Mouse (Mus musculus) cerebellum, adult 18-20 months (tissue): ENCODE measurements around the gene Hp1bp3.

ENCODE experiments used
- DNase-seq, 2 experiments: peaks; one replicate each; pipeline ENCODE4 v3.0.0; 2021

Gene Hp1bp3

GRCm38 (mm10) chr4:138216200-138216890 is at the start of gene Hp1bp3:
Gene Hp1bp3 (plus strand): TSS chr4:138216296.
- DNase-seq = peak; percentile 70 to 87

DNA sequence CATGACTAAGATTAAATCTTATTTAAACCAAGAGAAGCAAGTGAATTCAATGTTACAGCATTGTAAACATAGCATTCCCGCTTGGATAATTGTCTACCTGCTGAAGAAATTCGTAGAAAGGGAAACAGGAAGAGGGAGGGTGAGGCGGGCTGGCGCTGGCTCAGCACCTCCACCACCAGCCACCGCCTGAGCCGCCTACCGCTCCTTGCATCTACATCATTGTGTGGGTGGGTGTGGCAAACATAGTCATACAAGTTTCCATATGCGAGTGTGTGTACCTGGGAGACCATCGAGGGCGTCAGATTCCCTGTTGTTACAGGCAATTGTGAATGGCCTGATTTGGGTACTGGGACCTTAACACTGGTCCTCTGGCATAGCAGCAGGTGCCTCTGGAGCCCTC is 49.6 kb upstream of the Hp1bp3 start:
- DNase-seq = no peak

DNA sequence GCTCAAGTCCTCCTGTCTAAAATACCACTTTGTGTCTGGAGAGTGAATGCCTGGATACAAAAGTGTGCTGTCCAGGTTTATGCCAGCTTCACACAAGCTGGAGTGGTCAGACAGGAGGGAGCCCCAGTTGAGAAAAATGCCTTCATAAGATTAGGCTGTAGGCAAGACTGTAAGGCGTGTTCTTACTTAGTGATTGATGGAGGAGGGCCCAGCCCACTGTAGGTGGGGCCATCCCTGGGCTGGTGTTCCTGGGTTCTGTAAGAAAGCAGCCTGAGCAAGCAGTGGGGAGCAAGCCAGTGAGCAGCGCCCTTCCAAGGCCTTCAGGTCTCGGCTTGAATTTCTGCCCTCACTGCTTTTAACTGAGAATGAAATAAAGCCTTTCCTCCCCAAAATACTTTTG is 47.9 kb upstream of the Hp1bp3 start:
- DNase-seq = no peak

GRCm38 (mm10) chr4:138169420-138169819 is 46.7 kb upstream of the Hp1bp3 start:
- DNase-seq = no peak

GRCm38 (mm10) chr4:138172686-138173085 is 43.4 kb upstream of the Hp1bp3 start:
- no peak for DNase-seq

DNA sequence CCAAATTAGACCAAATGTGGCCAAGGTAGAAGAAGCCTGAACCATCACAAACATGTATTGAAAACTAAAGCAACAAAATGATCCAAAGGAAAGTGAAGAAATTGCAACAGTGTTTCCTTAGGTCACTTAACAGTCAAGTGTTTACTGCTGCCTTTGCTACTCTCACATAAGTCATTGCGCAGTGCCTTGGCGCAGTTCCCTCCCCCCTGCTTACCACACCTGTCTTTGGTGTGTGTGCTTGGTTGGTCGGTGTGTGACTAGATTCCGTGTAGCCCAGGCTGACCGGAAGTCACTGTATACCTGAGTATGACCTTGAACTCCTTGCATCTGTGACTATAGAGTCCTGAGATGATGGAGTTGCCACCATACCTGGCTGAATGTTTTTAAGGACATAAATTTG is 36.7 kb upstream of the Hp1bp3 start:
- DNase-seq = no peak

- DNase-seq = peak; percentile 26 to 45
These were observed 35.4 kb upstream of the Hp1bp3 start for GRCm38 (mm10) chr4:138180719-138181118.

- no peak for DNase-seq
These were observed 32.0 kb upstream of the Hp1bp3 start for GRCm38 (mm10) chr4:138184056-138184455.

GRCm38 (mm10) chr4:138184573-138184981 is 31.5 kb upstream of the Hp1bp3 start:
- DNase-seq = no peak

- DNase-seq = no peak
These were observed 30.1 kb upstream of the Hp1bp3 start for GRCm38 (mm10) chr4:138185961-138186360.

- DNase-seq = no peak
These were observed 28.1 kb upstream of the Hp1bp3 start for GRCm38 (mm10) chr4:138187995-138188394.

GRCm38 (mm10) chr4:138192561-138192960 is 23.5 kb upstream of the Hp1bp3 start:
- no peak for DNase-seq

DNA sequence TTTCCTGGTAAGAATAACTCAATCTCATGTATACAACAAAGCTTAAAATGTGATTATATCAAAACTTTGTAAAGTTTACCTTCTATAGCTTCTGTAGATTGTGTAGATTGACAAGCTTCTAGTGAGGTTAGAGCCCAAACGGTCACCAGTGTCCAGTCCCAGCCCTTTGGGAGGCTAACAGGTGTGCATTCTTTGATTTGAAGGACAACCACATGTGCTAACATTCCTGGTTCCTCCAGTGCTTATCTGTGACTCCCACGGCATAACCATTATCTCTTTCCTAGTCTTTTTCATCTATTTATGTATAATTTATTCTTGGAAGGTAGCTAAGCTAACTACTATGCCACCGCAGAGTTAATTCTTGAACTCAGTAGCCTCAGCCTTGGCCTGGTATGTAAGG is 15.3 kb upstream of the Hp1bp3 start:
- DNase-seq = no peak

DNA sequence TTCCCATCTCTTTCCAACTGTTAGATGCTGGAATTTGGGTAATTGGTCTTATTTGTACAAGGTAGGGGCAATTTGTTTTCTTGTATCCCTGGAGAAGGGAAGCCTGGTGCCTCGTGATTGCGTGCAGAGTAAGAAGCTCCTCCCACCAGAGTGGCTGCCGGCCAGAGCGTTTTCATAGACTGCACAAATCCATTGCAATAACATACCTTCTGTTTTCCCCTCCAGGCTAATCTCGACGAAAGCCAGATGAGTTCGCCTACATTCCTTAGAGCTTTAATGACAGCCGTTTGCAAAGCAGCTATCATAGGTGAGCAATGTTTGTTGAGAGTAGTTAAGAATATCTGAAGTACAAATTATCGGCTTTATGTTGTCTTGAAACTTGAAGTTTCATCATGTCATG is 14.4 kb upstream of the Hp1bp3 start:
- no peak for DNase-seq

- no peak for DNase-seq
These were observed 6.0 kb upstream of the Hp1bp3 start for GRCm38 (mm10) chr4:138210116-138210515.

- DNase-seq = no peak
These were observed 2.2 kb upstream of the Hp1bp3 start for GRCm38 (mm10) chr4:138213861-138214260.

DNA sequence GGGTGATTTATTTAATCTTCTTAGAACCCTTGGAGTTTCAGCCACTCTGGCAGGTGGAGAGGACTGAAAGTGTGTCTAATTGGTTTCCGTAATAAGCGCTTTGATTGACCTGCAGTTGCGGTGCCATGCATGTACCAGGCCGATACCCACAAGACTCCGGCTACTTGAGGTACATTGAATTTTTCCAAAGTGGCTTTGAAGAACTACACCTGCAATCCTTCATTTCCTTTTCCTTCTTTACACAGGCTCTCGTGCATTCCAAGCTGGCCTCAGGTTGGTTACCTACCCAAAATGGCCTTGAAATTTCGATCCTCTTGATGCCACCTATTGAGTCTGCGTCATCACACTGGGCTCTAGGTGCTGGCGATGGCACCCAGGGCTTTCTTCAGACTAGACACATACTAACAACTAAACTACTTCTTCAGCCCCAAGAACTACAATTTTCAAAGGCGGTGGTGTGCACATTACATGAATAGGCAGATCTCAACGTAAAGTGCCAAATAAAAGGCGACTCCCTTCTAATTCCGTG is 361 bp upstream of the Hp1bp3 start:
- DNase-seq = peak in 1 of 2 experiments; percentile 17

DNA sequence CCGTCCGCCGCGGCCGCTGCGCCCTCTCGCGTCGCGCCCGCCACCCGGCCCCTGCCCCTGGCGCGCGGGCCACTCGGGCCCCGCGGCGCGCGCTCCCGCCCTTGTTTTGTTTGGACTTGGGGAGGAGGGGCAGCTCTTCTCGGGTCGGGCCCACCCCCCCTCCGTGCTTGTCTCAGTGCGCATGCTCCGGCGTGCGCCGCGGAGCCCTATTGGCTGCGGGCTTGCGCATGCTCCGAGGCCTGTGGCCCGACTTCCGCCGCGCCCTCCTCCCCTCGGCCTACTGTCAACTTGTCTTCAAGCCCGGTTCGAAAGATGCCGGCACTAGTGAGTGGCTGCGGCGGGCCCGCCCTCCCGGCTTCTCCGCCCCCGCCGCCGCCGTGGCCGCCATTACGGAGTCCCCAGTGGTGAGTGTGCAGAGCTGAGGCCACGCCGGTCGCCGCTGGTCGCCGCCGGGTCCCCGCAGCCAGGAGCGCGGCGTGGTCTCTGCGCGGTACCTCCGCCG is 846 bp downstream of the Hp1bp3 start:
- peak; percentile 97 to 99 for DNase-seq

DNA sequence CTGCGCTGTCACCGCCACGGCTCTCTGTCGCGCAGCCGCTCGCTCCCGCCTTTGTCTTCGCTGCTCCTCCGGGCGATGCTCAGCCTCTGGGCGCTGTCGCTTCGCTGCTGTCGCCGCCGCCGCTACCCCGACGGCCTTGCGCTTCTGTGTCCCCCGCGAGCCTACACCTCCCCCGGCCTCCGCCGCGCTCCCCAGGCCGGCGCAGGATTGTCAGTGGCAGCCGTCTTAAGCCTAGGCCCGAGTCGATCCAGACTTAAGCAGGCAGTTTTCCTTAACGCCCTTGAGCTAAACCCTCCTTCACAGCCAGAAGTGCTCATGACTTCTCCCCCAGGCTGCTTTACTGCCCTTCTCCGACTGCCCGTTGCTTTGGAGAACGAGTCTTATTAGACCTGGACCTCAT is 1.3 kb downstream of the Hp1bp3 start:
- DNase-seq = no peak

DNA sequence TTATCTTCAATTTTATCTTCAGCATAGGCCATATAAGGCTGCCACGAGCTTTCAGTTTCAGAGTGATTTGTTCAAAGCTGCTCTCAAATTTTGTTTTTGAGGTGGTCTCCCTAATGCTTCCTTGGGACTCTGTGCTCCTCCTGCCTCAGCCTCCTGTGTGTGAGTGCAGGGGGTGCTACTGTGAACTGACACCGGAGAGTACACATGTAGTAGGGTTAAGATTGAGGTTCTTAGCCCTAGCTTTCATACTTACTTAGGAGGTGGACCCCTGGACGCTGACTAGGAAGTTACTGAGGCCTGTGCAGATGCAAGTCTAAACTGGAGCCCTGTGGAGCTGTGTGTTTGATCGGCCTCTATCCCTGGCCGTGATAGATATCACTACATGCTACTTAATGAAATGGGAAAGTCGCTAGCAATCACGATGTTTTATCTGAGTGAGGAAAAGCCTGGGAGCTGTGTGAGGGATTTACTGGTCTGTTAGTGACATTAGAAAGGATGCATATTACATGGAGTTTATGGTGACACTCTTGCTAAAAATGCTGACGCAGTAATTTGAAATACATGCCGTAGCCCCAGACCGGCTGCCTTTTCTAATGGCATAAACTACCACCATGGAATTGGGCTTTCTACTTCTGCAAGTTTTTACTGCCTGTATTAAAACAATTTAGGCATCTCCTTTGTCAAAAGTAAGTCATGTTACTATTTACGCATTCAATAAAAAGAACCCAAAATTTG is 2.0 kb downstream of the Hp1bp3 start:
- no peak for DNase-seq

GRCm38 (mm10) chr4:138219331-138219730 is 3.2 kb downstream of the Hp1bp3 start:
- DNase-seq = peak in 1 of 2 experiments; percentile 19

- no peak for DNase-seq
These were observed 4.7 kb downstream of the Hp1bp3 start for GRCm38 (mm10) chr4:138220761-138221160.

- no peak for DNase-seq
These were observed 5.3 kb downstream of the Hp1bp3 start for GRCm38 (mm10) chr4:138221406-138221805.

DNA sequence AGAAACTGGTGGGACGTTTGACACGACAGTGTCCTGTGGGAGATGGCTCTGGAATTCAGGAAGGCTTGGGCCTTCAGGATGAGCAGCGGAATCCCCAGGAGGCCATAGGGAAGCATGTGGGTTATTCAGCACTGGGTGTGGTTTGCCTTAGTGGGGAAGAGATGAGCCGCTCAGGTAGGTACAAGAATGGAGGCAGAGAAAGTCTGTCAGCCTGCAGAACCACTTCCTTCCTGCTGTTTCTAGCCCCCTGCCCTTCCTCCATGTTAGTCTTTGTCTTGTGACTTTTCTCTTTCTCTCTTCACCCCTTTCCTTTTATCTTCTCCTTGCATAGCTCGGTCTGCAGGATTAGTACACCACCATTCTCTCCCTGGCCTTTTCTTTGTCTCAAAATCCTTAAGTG is 6.3 kb downstream of the Hp1bp3 start:
- no peak for DNase-seq
